Mouse (Mus musculus) G1E (cell line): ENCODE measurements around the gene Nmur1. TPM values are rescaled to one million over a fixed set of nuclear protein-coding genes. Genes with fewer than 3 reads are reported as not detected.

ENCODE experiments used
- ATAC-seq: 2 replicates; pipeline ENCODE4 v1.8.0; 2016; ENCODE audit warnings: mild to moderate bottlenecking; ENCODE audit not compliant: insufficient number of reproducible peaks, poor library complexity, low FRiP score, severe bottlenecking; ENCODE audit errors: extremely low read depth
- DNase-seq: peaks from one replicate; pipeline ENCODE4 v3.0.0; 2012; ENCODE audit warnings: low spot score
- H3K27me3 ChIP-seq: 2 replicates; pipeline ENCODE4 v1.6.1; 2012; ENCODE audit warnings: mild to moderate bottlenecking, low read length, inconsistent platforms; ENCODE audit not compliant: insufficient read depth
- H3K36me3 ChIP-seq: replicated peaks from 2 replicates; pipeline ENCODE3; 2012; ENCODE audit warnings: mild to moderate bottlenecking, inconsistent platforms
- H3K4me1 ChIP-seq: 2 replicates; pipeline ENCODE4 v1.6.1; 2012; ENCODE audit warnings: low read depth, low read length, inconsistent platforms, mixed read lengths; ENCODE audit not compliant: insufficient read depth
- H3K4me3 ChIP-seq: 2 replicates; pipeline ENCODE4 v1.5.1; 2012; ENCODE audit warnings: low read depth, mild to moderate bottlenecking, inconsistent platforms, low read length, moderate library complexity, mixed read lengths
- H3K9me3 ChIP-seq: replicated peaks from 2 replicates; pipeline ENCODE4 v1.6.1; 2012; ENCODE audit warnings: inconsistent platforms
- CTCF ChIP-seq: IDR thresholded peaks from 2 replicates; pipeline ENCODE4 v1.5.1; 2012; ENCODE audit warnings: low read depth, low read length, inconsistent platforms, mixed read lengths
- GATA1 ChIP-seq: IDR thresholded peaks from 2 replicates; pipeline ENCODE4 v1.6.1; 2012; ENCODE audit warnings: borderline replicate concordance, low read length, inconsistent platforms, mixed read lengths
- GATA2 ChIP-seq: IDR thresholded peaks from 2 replicates; pipeline ENCODE4 v1.6.1; 2012; ENCODE audit warnings: low read depth, low read length, inconsistent platforms, borderline replicate concordance
- POLR2AphosphoS5 ChIP-seq: IDR thresholded peaks from 2 replicates; pipeline ENCODE4 v1.6.1; 2012; ENCODE audit warnings: low read depth, low read length, inconsistent platforms; ENCODE audit not compliant: insufficient replicate concordance
- TAL1 ChIP-seq: conservative IDR thresholded peaks from 2 replicates; pipeline ENCODE4 v1.6.1; 2012; ENCODE audit warnings: low read depth, low read length, inconsistent platforms, mixed read lengths
- polyA plus RNA-seq: library from polyadenylated mRNA; stranded (reverse); fragments of >175 nt; gene quantifications from 2 replicates; pipeline ENCODE4 v1.2.3, GENCODE M21; 2012
- total RNA-seq, 2 experiments: library from RNA; stranded (forward) in 1 of 2; stranded (reverse) in 1 of 2; fragments of 200-1000 nt in 1 of 2; fragments of >200 nt in 1 of 2; fragmentation: Nextera tagmentation in 1 of 2; gene quantifications; 2 replicates each; pipeline ENCODE4 v1.2.3; 2014 to 2017

Nmur1 gene
- total and polyA plus RNA-seq, 3 experiments = not detected

- ATAC-seq (no peak), DNase-seq (no peak)
- peaks cover 17% of the 10 kb centered on the region for H3K4me1 ChIP-seq
- TF ChIP-seq GATA1 (no peak), GATA2 (no peak), POLR2AphosphoS5 (no peak), CTCF (no peak), TAL1 (no peak)
- no peak overlapping the region for H3K4me3 ChIP-seq
- H3K9me3 ChIP-seq = no peaks in the 10 kb centered on the region
- H3K36me3 ChIP-seq = no peaks in the 10 kb centered on the region
- H3K27me3 ChIP-seq = peaks cover 16% of the 10 kb centered on the region
Observed at GRCm38 (mm10) chr1:86467416-86467815, 41.4 kb upstream of the Nmur1 start.

DNA sequence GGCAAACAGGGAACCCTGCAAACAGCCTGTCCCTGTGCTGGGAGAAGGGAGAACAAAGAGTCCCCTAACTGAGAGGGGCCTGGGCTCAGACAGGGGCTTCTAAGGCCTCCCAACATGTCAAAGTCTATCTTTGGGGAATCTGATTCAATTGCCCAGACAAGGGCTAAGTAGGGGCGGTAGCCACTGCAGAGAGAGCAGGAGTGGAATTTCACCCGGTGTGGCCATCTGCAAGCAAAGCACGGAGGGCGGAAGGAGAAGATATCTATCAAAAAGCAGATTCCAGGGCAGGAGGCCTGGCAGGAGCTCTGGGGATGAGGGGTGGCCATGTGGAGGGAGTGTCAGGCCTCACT, 38.8 kb upstream of the Nmur1 start:
- no peak for ATAC-seq
- H3K4me1 ChIP-seq = peaks cover 3% of the 10 kb centered on the region; the same call in 1 of the 2 replicates
- no peak for DNase-seq
- no peak for TF ChIP-seq GATA1
- TF ChIP-seq CTCF = no peak
- TF ChIP-seq GATA2 = no peak
- TF ChIP-seq TAL1 = no peak
- TF ChIP-seq POLR2AphosphoS5 = no peak
- no peaks in the 10 kb centered on the region for H3K9me3 ChIP-seq
- peaks cover 27% of the 10 kb centered on the region for H3K27me3 ChIP-seq
- no peaks in the 10 kb centered on the region for H3K36me3 ChIP-seq
- no peak overlapping the region for H3K4me3 ChIP-seq

DNA sequence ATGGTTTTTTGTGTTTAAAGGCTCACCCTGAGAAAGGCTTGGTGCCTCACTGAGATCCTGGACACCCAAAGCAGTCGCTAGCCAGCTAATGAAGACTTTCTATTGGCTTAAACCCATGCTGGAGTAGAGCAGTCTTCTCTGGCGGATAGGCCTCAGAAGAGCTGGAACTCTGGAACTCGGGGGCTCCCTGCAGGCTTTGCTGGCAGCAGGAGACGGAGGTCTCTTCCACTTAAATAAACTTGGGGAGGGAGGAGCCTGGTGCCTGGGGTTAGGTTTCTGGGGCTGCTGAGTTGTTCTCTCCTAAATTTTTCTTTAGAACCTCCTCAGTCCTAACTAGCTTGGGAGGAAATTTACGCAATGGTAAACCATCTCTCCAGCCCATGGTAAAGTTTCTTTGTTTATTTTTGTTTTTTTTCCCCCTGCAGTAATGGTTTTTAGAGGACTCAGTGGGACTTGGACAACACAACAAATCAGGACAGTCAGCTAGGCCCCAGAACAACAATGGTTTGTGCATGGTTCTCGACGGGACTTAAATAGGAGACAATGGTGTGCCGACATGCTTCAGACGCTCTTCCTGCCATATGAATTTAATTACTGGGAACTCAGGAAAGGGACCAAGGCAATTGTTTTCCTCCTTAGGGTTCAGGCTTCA, 38.3 kb upstream of the Nmur1 start:
- DNase-seq = no peak
- ATAC-seq = no peak
- H3K36me3 ChIP-seq = no peaks in the 10 kb centered on the region
- no peak overlapping the region for H3K4me3 ChIP-seq
- peaks cover 3% of the 10 kb centered on the region; the same call in 1 of the 2 replicates for H3K4me1 ChIP-seq
- no peak for TF ChIP-seq CTCF
- no peak for TF ChIP-seq TAL1
- peaks cover 32% of the 10 kb centered on the region for H3K27me3 ChIP-seq
- no peaks in the 10 kb centered on the region for H3K9me3 ChIP-seq

- ATAC-seq (no peak), DNase-seq (no peak)
- Histone ChIP-seq H3K27me3 (peaks cover 36% of the 10 kb centered on the region), H3K36me3 (no peaks in the 10 kb centered on the region), H3K4me3 (no peak overlapping the region), H3K9me3 (no peaks in the 10 kb centered on the region), H3K4me1 (peaks cover 11% of the 10 kb centered on the region)
- TF ChIP-seq TAL1 = no peak
- TF ChIP-seq GATA1 = no peak
- TF ChIP-seq POLR2AphosphoS5 = no peak
- no peak for TF ChIP-seq CTCF
- TF ChIP-seq GATA2 = no peak
Observed at GRCm38 (mm10) chr1:86459371-86459770, 33.3 kb upstream of the Nmur1 start.

GRCm38 (mm10) chr1:86456892-86457581, 31.0 kb upstream of the Nmur1 start:
- H3K4me1 ChIP-seq = peaks cover 11% of the 10 kb centered on the region
- H3K36me3 ChIP-seq = no peaks in the 10 kb centered on the region
- DNase-seq (no peak), ATAC-seq (no peak)
- no peaks in the 10 kb centered on the region for H3K9me3 ChIP-seq
- H3K27me3 ChIP-seq = peaks cover 29% of the 10 kb centered on the region
- TF ChIP-seq TAL1 (no peak), GATA1 (no peak), CTCF (no peak), GATA2 (no peak), POLR2AphosphoS5 (no peak)
- H3K4me3 ChIP-seq = no peak overlapping the region

DNA sequence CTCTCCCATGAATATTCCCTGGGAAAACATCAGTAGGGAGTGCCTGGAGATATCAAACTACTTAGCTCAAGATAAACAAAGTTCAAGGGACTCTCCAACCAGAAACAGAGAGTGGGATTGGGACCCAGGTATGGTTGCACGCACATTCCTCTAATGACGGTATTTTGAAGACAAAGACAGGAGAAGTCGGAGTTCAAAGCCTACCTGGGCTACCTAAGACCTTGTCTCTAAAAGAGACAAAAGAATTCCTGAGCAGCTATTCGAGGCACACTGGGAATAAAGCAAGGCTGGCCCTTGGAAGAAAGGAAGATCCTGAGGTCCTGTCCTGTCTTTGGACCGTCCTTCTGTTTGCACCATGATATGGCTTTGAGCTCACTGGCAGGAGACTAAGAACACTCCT, 26.7 kb upstream of the Nmur1 start:
- Histone ChIP-seq H3K4me1 (peaks cover 17% of the 10 kb centered on the region), H3K36me3 (no peaks in the 10 kb centered on the region), H3K9me3 (no peaks in the 10 kb centered on the region), H3K4me3 (no peak overlapping the region), H3K27me3 (peaks cover 16% of the 10 kb centered on the region)
- no peak for TF ChIP-seq TAL1
- TF ChIP-seq GATA2 = no peak
- no peak for TF ChIP-seq POLR2AphosphoS5
- TF ChIP-seq GATA1 = no peak
- TF ChIP-seq CTCF = no peak
- ATAC-seq = no peak
- DNase-seq = no peak
